Mouse (Mus musculus) ES-Bruce4 (cell line): Measurements from ENCODE around the gene Zfp423. TPM values are rescaled to one million over a fixed set of nuclear protein-coding genes. Genes with fewer than 3 reads are reported as not detected.

Experiments used
- H3K27ac ChIP-seq: 2 replicates; pipeline ENCODE4 v1.5.1; 2012; ENCODE audit warnings: low read length, inconsistent platforms; ENCODE audit not compliant: insufficient read depth
- H3K27me3 ChIP-seq: 2 replicates; pipeline ENCODE4 v1.6.1; 2012; ENCODE audit warnings: mild to moderate bottlenecking, low read length, inconsistent platforms; ENCODE audit not compliant: control insufficient read depth, poor library complexity, insufficient read depth, severe bottlenecking
- H3K36me3 ChIP-seq: 2 replicates; pipeline ENCODE4 v1.6.1; 2012; ENCODE audit warnings: inconsistent platforms, mild to moderate bottlenecking, low read length, moderate library complexity; ENCODE audit not compliant: control insufficient read depth, poor library complexity, insufficient read depth, severe bottlenecking
- H3K4me1 ChIP-seq: one replicate; pipeline ENCODE4 v1.8.1; 2011; ENCODE audit warnings: low read length; ENCODE audit not compliant: control insufficient read depth, insufficient read depth
- H3K4me3 ChIP-seq: 2 replicates; pipeline ENCODE4 v1.5.1; 2011; ENCODE audit warnings: low read depth, mild to moderate bottlenecking, low read length
- H3K9ac ChIP-seq: 2 replicates; pipeline ENCODE4 v1.6.1; 2012; ENCODE audit warnings: low read depth, mild to moderate bottlenecking, inconsistent platforms; ENCODE audit not compliant: poor library complexity, severe bottlenecking
- H3K9me3 ChIP-seq: replicated peaks from 2 replicates; pipeline ENCODE4 v1.6.1; 2012; ENCODE audit warnings: mild to moderate bottlenecking, low read length, inconsistent platforms; ENCODE audit not compliant: control insufficient read depth, poor library complexity, insufficient read depth, severe bottlenecking
- CTCF ChIP-seq: IDR thresholded peaks from one replicate; pipeline ENCODE4 v1.8.1; 2011; ENCODE audit warnings: low read depth, low read length
- EP300 ChIP-seq: IDR thresholded peaks from 2 replicates; pipeline ENCODE4 v1.6.1; 2011; ENCODE audit warnings: low read depth, low read length; ENCODE audit not compliant: insufficient read depth
- POLR2A ChIP-seq: IDR thresholded peaks from one replicate; pipeline ENCODE4 v1.8.1; 2011; ENCODE audit warnings: low read length; ENCODE audit not compliant: insufficient read depth
- polyA plus RNA-seq: library from polyadenylated mRNA; stranded (reverse); fragments of >200 nt; gene quantifications from 2 replicates; pipeline ENCODE4 v1.2.4, GENCODE M21; 2011; ENCODE audit warnings: low read depth; ENCODE audit not compliant: missing spikeins, insufficient read depth, insufficient read length

Zfp423 gene
- polyA plus RNA-seq, 1 experiment = 14.4 TPM

DNA sequence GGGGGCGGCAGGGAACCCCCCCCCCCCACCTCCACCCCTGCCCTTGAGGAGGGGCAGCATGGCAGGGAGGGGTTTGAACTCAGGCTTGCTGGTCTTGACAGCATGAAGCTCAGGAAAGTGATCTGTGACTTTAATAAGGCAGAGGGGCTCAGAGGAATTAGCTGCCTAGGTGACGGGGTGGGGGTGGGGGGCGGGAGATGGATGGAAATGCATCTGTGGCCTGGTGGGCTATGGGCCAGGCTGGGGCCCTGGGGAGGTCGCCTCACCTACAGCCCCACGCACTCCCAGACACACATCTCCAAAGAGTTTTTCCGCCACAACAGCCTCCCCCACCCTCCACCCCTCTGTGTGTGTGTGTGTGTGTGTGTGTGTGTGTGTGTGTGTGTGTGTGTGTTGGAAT, 122.1 kb downstream of the Zfp423 start:
- H3K4me1 ChIP-seq = no peaks in the 10 kb centered on the region

DNA sequence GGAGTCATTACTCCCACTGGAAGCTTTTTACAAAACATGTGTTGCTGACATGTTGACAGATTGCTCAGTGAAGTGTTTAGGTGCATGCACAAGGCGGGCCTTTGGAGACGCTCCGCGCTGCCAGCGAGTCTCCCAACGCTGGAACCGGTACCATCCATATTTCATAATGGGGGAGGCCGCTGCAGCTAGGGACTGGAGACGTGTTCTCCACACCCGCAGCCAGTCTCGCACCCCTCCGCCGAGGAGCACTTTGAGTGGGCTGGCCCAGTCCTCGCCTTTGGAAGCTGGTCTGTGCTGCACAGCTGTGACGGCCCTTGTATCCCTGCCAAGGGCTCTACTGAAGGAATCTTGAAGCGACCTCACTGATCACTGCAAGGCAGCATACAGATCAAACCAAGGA, 122.5 kb downstream of the Zfp423 start:
- no peak overlapping the region for H3K9ac ChIP-seq
- H3K36me3 ChIP-seq = no peaks in the 10 kb centered on the region
- no peaks in the 10 kb centered on the region for H3K27me3 ChIP-seq
- H3K4me3 ChIP-seq = no peak overlapping the region
- H3K4me1 ChIP-seq = no peaks in the 10 kb centered on the region
- TF ChIP-seq EP300 = no peak
- no peak for TF ChIP-seq POLR2A
- no peak for TF ChIP-seq CTCF
- no peaks in the 10 kb centered on the region for H3K9me3 ChIP-seq
- no peak overlapping the region for H3K27ac ChIP-seq

More for the DNA sequence above, 122.1 kb downstream of the Zfp423 start:
- TF ChIP-seq EP300 (no peak), POLR2A (no peak), CTCF (no peak)
- Histone ChIP-seq H3K36me3 (no peaks in the 10 kb centered on the region), H3K4me3 (no peak overlapping the region), H3K9ac (no peak overlapping the region), H3K9me3 (no peaks in the 10 kb centered on the region), H3K27me3 (no peaks in the 10 kb centered on the region), H3K27ac (no peak overlapping the region)

DNA sequence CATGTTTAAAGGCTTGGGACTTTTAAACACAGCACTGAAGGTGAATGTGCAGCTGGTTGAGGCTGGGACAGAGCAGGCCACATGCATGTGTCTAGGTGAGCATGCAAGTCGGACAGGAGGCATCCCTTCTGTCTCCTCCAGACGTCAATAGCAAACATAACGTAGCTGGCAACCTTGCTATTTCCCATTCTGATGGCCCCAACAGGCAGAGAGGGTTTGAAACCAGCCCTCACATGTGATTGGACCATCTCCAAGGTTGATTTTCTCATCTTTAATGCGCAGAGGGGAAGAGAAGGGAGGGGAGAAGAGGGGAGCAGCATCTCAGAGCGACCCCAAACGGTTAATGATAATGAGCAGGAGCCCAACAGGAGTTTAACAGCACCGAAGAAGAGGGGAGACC, 123.5 kb downstream of the Zfp423 start:
- H3K4me3 ChIP-seq = no peak overlapping the region
- H3K27me3 ChIP-seq = no peaks in the 10 kb centered on the region
- H3K9ac ChIP-seq = no peak overlapping the region
- no peaks in the 10 kb centered on the region for H3K4me1 ChIP-seq
- H3K36me3 ChIP-seq = no peaks in the 10 kb centered on the region
- H3K9me3 ChIP-seq = no peaks in the 10 kb centered on the region
- no peak overlapping the region for H3K27ac ChIP-seq
- TF ChIP-seq POLR2A = no peak

DNA sequence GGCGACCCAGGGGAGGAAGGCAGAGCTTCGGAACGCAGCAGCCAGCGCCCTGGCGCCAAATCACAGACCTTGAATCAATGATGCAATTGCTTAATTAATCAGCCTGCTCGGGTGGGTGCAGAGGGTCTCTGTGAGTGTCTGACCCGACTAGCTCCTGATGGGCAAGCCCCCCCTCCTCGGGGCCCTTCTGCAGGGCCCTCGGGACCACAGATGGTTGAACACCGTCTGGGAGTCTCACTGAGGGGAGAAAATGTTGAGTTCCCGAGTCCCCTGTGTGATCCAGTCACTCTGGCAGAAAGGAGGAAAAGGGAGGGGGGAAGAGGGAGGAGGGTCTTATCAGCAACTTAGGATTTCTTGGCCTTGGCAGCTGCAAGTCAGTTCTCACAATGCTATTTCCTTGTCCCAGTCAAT, 124.0 kb downstream of the Zfp423 start:
- Histone ChIP-seq H3K27ac (no peak overlapping the region), H3K9ac (no peak overlapping the region), H3K4me1 (no peaks in the 10 kb centered on the region), H3K4me3 (no peak overlapping the region), H3K36me3 (no peaks in the 10 kb centered on the region), H3K27me3 (no peaks in the 10 kb centered on the region), H3K9me3 (no peaks in the 10 kb centered on the region)
- no peak for TF ChIP-seq POLR2A
- no peak for TF ChIP-seq EP300
- no peak for TF ChIP-seq CTCF

DNA sequence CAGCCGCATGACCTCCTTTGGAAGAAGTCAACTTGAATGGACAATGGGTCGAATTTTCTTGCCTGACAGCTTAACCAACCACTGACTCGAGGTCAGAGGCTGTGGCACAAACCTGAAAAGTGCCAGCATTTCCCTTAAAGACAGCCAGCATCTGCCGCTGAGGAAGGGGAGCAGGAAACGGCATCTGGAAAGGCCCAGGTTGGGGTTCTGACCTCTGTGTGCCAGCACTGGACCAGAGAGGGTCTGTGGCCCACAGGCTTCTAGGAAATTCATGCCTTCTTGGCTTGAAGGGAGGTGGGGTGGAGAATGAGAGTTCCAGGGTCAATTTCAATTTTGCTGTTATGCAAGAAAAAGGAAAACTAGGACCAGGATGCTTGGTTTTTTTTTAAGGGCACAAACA, 124.7 kb downstream of the Zfp423 start:
- H3K27me3 ChIP-seq = no peaks in the 10 kb centered on the region
- H3K9me3 ChIP-seq = no peaks in the 10 kb centered on the region
- H3K9ac ChIP-seq = no peak overlapping the region
- TF ChIP-seq POLR2A (no peak), CTCF (no peak), EP300 (no peak)
- H3K4me1 ChIP-seq = no peaks in the 10 kb centered on the region
- no peak overlapping the region for H3K4me3 ChIP-seq
- H3K27ac ChIP-seq = no peak overlapping the region
- H3K36me3 ChIP-seq = no peaks in the 10 kb centered on the region

DNA sequence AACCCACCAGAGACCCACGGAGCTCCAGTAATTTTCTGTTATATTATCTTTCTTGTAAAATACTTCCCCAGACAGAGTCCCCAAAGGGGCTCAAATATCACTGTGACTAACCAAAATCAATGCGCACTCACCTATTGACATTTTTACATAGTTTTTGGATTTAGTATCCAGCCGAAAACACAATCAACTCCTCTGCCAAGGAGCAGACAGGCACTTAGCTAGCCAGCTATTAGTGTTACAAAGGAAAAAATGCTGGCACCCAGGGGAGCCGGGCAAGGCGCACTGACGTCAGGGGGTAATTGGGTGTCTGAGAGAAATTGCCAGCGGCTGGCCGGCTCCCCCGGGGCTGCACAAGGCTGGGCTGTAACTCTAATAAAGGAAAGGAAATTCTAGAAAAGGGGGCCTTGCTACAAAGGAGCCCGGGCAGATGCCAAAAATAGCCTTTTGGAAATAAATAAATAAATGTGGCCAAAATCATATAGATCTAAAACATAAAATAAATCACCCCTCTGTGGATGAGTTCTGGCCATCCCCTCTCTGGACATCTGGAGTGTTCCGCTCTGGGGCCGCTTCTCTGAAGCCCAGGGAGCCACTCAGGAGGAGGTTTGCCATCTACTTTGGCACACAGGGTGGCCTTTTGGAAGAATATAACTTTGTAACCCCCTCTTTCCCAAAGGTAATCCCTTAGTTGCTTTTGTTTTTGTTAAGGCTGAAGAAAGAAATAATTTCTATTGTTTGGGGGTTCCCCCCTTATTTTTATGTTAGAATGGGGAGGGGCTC, 125.4 kb downstream of the Zfp423 start:
- TF ChIP-seq EP300 (no peak), POLR2A (no peak), CTCF (no peak)
- Histone ChIP-seq H3K9me3 (no peaks in the 10 kb centered on the region), H3K9ac (no peak overlapping the region), H3K27ac (no peak overlapping the region), H3K4me1 (no peaks in the 10 kb centered on the region), H3K4me3 (no peak overlapping the region), H3K27me3 (no peaks in the 10 kb centered on the region), H3K36me3 (no peaks in the 10 kb centered on the region)
